Mouse (Mus musculus) hematopoietic stem cell, adult 5-6 weeks (primary cell): ENCODE results near the gene Eif2b5. TPM values are rescaled to one million over a fixed set of nuclear protein-coding genes. Genes with fewer than 3 reads are reported as not detected.
"Not testable (repeated sequence)": the region's sequence is repeated elsewhere in the genome, so short reads cannot be mapped to it uniquely, and the experiment has no call there.

Experiments
- ATAC-seq, 2 experiments: fragments of 125-278 bp in 1 of 2; replicated peaks in 1 of 2; 2 replicates each; pipeline ENCODE4 v1.8.0; 2016 to 2017; ENCODE audit warnings: inconsistent platforms in 2 of 2, mild to moderate bottlenecking in 2 of 2, moderate number of reproducible peaks in 2 of 2, low read depth in 1 of 2, moderate TSS enrichment in 1 of 2; ENCODE audit not compliant: low FRiP score in 2 of 2, poor library complexity in 2 of 2, severe bottlenecking in 2 of 2, insufficient read depth in 1 of 2, low TSS enrichment in 1 of 2
- total RNA-seq: library from RNA; stranded (forward); fragments of 172-1452, 232-1000 nt; gene quantifications from 2 replicates; pipeline ENCODE4 v1.2.3, GENCODE M21; 2017

Gene Eif2b5
- total RNA-seq, 1 experiment from 2014 or later = 67.2 TPM

DNA sequence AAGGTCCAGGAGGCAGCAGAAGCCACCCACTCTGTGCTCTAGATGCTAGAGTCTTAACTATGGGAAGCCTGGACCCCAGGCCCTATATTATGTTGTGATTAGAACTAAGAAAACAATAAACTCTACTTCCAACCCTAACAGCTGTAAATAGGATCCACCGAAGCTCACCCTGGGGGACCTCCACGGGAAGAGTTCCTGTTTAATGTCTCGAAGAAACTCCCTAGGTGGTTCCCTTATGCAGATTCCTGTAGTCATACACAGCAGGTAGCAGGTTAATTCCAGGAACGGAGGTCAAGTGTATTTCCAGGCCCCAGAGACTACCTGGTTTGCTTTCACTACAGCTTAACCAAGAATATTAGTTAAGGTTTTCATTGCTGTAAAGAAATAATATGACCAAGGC is 13.6 kb upstream of the Eif2b5 start:
- ATAC-seq = no peak

DNA sequence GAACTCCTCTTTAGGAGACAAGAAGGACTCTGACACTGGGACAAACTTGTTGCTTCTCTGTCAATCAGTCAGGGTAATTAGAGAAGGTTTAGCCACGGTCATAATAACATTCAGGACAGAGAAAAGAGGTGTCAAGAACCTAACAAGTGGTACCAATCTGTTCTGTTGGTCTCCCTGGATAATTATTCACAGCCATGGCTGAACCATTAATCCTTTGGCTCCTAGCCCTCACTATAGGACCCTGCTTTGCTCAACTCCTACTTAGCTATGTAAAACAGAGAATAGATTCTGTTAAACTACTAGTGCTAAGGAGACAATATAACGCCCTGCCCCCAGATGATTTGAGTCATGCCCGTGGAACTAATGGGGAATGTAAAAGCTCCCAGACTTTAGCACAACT is 12.6 kb upstream of the Eif2b5 start:
- no peak for ATAC-seq

DNA sequence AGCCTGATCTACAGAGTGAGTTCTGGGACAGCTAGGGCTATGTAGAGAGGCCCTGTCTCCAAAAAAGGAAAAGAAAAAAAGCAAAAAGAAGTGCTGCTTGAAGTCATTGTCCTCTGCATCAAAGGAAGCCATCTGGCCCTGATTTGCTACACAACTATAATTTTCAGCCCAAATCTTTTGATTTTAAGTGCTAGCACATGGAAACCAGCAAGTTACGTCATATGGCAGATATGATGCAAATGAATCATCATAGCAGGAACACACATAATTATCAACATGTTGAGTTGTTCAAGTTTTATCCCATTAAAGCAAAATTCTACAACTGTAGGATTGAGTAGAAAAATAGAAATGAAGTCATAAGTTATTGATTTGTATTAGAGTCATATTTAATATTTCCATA is 10.5 kb upstream of the Eif2b5 start:
- no peak for ATAC-seq

DNA sequence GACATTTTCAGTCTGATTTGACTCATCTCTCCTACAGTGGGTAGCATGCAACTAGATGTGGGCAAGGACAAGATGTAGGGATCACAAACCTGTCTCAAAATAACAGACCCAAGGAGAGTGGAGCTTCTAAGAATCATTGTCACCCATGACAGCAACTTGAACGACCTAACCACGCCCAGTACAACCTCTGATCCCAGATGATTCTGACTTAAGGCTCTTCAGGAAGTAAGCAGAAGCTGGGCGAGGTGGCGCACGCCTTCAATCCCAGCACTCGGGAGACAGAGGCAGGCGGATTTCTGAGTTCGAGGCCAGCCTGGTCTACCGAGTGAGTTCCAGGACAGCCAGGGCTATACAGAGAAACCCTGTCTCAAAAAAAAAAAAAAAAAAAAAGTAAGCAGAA is 9.9 kb upstream of the Eif2b5 start:
- not testable (repeated sequence) for ATAC-seq

DNA sequence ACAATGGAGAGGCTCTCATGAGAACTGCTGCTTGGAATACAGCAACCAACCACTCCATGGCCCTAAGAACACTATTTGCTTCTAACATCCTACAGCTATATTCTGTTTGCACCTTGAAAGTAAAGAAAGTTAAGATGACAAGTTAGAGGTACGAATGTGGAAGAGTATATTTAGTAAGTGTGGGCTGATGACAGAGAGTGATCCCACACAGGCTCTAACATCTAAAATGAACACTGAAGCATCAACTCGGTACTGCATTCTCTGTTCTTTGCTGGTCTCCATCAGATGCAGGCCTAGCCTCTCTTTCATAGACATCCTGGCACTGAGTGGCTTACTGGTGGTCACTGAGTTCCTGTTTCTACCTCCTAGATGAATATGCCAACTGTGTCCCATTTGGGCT is 9.4 kb upstream of the Eif2b5 start:
- no peak for ATAC-seq

DNA sequence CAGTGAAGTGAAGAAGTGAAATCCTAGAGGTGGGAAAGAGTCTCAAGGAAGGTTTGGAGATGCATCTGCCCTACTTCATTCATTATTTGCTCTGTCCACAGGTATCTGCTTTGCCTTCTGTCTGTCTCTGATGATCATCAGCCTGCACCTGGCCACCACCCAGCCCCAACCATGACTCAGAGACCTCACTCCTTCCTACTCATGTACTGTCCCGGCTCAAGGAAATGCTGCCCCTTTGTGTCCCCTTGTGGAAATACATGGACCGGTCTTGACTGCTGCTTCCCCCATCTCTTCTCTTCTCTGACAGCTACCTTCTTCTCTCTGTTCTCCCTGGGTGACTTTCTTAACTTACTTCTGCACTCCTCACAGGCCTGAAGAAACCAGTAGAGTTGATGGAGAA is 8.0 kb upstream of the Eif2b5 start:
- ATAC-seq = peak in 1 of 2 experiments; percentile 36; a peak in 1 of 4 replicates

DNA sequence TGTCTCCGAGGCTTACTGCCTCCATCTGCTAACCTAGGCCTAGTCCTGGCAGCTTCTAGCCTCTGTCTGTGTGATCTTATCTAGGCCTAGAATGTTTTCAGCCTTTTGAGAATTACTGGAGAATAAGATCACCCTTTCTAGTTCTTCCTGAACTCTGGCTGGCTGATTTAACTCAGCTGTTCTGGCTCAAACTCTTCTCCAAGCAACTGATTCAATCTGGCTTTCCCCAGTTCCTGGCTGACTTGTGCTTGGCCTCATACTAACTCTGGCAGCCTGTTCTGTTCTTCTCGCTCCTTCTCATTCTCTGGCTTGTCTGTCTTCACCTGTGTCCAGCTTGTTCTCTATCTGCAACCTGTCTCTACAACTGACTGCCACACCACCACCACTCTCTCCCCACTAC is 7.3 kb upstream of the Eif2b5 start:
- no peak for ATAC-seq

DNA sequence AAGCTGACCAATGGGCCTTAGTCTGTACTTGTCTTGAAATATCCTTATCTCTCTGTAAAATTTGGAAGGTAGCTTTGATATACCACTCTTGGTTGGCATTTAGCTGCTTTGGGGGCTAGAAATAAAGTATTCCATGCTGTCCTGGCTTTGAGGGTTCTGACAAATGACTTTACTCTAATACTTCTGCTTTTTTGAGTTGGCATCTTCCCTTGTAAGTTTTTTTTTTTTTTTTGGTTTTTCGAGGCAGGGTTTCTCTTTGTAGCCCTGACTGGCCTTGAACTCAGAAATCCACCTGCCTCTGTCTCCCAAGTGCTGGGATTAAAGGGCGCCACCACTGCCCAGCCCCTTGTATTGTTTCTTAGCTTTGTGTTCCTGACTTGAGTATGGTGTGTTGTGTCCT is 5.2 kb upstream of the Eif2b5 start:
- 0 out of 4 replicates have a peak, but pooled peaks of 1 of the 2 experiments have one; percentile 24 for ATAC-seq

DNA sequence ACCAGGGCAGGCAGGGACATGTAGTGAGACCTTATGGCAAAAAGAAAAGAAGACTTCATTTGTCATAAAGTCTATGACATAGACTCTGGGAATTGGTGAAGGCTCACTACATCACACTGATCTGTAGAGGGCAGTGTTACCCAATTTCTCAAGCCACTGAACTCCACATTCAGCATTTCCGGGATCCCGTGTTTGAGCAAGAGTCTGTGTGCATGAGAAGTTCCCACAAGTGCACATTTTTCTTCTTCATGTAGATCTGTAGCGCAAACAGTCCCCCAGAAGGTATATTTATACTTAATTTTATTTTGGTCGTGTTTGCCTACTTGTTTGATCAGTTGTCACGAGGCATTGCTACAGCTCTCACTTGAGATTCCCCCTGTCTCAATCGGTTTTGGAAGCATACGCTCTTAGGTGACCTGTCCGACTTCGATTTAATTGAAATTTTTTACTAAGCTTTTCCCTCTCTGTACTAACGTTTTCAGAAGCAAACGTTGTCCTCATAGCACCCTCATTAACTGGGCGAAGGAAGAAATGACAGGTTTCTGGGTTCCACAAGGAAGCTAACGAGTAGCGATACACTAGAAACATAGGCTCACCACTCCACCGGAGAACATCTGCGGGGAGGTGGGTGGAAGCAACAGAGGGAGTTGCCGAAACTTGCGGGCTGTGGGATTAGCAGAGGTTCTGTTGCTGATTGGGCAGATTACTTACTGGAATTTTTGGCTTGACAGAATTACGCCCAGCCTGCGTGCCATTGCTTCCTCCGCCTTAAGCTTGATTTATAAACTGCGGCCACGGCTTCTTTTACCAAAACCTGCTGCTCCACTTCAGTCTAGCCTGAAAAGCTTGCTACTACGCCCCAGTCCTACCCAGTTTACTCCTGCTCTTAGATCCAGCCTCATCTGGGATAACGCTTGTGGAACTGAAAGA is 1.7 kb upstream of the Eif2b5 start:
- peak; percentile 66 to 71; a peak in 3 of 4 replicates for ATAC-seq

DNA sequence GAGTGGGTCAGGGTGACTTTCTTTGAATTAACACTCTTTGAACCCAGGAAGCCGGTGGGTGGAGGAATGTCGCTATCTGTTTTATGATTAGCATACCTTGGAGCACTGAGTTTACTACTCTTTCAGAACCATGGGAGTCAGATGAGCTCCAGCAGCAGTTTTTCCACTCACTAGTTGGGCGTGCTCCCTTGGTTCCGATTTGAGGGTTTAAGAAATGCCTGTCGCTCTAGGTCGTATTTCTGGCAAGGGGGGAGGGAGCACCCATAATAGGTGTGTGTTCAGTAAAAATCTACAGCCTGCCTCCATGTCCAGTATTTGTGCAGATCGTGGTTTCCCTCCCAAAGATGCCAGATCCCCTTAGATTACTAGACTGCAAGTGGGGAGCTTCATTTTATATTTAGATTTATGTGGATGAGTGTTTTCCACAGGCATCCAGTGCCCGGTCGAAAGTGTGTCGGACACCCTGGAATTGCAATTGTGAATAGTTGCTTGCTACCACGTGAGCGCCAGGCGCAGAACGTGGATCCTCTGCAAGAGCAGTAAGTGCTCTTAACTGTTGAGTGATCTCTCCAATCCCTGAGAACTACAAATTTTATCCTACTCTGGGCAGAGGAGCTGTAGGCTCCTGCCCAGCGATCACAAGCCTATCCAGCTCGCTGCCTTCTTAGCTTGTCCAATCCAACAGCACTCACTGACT is 489 bp upstream of the Eif2b5 start:
- no peak for ATAC-seq

DNA sequence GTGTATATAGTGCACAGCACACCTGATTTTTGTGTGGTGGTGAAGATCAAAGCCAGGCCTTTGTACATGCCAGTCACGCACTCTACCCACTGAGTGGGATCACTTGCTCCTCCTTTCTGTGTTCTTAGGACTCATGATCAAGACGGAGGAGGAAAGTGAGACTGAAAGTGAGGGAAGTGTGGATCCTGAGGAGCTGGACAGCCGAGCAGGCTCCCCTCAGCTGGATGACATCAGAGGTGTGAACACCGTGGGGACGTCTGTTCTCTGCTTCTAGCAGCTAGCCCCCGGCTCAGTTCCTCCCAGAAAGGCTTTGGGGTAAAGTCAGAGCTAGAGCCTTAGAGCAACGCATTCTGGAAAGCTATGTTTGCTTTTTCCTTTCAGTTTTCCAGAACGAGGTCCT is 7.4 kb downstream of the Eif2b5 start:
- ATAC-seq = no peak

DNA sequence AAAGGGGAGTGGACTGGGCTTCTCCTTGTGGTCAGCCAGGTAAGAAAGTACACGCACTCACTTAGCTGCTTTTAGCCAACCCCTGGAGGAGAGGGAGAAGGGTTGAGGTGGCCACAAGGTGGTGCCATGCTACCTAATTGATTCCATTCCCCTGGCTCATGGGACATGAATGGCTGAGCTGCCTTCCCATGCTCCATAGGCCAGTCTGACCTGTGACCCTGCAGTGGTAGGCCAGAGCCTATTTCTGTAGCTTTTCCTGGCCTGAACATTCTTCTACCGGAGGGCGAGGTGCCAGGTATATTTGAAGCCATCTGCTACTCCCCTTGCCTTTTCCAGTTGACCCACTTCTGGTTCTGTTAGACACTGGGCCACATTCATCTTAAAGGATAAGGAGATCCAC is 10.7 kb downstream of the Eif2b5 start:
- peak in 1 of 2 experiments; percentile 60; a peak in 1 of 4 replicates for ATAC-seq

DNA sequence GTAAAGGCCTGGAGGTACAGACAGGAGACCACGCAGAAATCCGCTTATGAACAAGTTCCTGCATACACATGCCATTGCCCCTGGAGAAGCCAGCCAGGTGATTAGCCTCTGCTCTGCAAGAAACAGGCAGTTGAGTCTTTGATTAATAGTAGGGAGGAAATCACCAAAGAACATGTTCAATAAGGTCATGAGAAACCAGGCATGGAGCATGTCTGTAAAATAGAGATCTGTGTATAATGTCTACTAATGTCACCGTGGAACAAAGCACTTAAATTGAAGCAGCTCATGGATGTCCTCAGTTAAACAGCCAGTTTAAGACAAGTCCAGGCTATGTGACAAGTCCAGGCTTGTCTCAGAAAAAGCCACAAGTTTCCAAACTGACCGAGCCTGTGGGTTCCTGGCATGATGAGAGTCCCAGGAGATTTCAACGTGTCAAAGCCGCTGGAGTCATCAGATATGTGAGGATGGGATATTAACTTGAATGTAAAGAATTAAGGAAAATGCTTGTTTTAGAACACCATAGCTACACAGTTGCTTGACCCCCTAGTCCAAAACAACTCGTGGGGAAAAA is 12.7 kb downstream of the Eif2b5 start:
- no peak for ATAC-seq

DNA sequence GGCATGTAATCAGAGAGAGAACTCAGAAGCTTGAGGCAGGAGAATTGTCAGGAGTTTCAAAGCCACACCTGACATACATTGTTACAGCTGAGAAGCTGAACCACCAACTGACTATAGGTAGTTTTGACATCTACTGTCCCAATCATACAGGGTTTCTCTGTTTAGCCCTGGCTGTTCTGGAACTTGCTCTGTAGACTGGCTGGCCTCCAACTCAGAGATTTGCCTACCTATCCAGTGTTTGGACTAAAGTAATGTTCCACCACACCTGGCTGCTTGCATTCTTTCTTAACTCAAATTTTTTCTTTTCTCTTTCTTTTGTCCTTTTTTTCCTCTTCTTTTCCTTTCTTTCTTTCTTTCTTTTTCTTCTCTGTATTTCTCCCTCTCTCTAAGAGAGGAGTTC is 17.4 kb downstream of the Eif2b5 start:
- no peak for ATAC-seq

DNA sequence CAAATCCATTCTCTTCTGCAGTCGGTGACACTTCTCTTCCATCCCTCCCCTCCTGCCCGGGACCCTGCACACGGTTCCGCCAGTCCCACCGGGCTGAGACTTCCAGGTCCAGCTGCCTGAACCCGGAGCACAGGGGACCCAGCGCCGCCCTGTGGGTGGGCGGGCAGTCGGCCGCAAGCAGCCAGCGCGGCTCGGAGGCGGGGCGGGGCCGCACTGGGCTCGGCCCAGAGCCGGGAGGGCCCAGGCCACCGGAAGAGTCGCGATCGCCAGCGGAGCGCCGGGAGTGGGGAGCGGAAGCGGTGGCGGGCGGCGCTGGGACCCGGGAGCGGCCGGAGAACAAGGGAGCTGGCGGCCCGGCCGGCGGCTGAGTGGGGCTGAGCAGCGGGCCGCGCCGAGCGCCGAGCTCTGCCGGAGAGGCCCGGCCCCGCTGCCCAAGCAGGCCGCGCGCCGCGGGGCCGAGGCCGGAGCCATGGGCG is 18.1 kb downstream of the Eif2b5 start, which contains the start of gene Dvl3:
TSS of gene Dvl3 (plus strand) at position 257 of the 476 bp plus-strand sequence.
- peak; percentile 77 to 91 for ATAC-seq

DNA sequence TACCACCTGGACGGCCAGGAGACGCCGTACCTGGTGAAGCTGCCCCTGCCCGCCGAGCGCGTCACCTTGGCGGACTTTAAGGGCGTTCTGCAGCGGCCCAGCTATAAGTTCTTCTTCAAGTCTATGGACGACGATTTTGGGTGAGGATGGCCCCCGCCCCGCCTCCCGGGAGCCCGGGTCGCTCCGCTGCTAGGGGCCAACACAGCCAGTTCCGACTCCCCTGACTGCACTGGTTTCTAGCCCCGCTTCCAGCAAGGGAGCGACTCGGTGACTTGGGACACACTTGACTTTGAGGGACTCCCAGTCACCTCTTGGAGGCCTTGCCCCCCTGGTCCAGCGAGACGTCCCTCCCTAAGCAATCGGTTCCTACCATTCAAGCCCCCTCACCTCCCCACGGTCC is 18.6 kb downstream of the Eif2b5 start:
- peak; percentile 25 to 50; a peak in 2 of 4 replicates for ATAC-seq

DNA sequence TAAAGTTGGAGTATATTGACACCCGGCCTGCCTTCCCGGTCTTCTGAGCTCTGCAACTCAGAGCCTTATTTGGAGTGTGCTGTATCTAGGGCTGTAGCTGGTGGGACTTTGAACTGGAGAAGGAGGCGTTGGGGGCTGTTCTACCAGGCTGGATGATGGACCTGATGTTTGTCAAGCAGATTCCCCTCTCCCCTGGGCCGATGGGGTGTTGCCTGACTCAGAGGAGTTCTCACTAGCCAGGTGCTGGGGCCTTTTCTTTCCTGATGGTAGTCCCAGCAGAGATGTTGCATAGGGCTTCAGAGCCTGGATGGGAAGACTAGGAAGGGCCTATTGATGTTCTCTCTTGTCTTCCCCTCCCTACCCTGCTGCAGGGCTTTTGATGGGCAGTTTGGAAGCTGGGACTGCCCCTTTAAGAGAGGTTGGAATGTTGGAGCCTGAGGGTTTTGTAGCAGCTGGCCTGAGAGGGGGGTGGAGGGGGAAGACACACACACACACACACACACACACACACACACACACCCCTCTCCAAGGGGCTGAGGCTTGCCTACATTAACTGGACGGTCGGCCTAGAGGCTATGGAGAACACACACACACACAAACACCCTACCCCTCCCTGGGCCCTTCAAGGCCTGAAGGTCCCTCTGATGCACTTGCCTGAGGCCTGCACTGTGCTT is 19.2 kb downstream of the Eif2b5 start:
- peak; percentile 6; a peak in 1 of 4 replicates for ATAC-seq
